Mouse (Mus musculus): Measurements from ENCODE around the gene Swi5. TPM values are rescaled to one million over a fixed set of nuclear protein-coding genes. Genes with fewer than 3 reads are reported as not detected.

Swi5 gene
- polyA plus RNA-seq (2016; fragmentation: Nextera tagmentation; extraction: Ambion mirVana): 380 and 382 TPM in 2 replicates

DNA sequence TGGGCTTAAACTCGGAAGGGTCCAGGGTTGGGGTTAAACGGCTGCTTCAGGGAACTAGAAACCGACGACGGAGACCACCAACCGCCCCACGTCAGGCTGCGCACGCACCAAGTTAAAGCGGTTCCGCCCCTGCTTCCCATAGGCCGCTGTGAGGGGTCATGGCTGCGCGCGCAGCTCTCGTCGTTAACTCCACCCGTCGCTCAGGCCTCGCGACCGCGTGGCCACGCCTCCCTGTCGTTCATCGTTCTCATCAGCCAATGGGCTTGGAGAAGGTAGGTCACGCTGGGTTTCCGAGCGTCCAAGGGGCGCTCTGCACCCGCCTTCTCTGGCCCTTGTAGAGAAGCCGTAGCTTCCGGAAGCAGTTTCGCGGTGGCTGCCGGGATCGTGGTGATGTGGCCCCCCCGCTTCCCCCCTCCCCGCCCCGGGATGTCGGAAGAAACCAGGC lies at the start of gene Swi5:
Swi5 (minus strand) TSS at position 153 of the 445 bp plus-strand sequence.
- Histone ChIP-seq H3K9me3 (replicated peaks) (no peaks in the 10 kb centered on the region), H3K27me3 (no peaks in the 10 kb centered on the region), H3K4me3 (peak within 1 kb of the TSS; percentile 93), H3K36me3 (peaks cover 27% of the 10 kb centered on the region), H3K9ac (peak within 1 kb of the TSS; percentile 95), H3K27ac (peak within 1 kb of the TSS; percentile 79), H3K4me1 (peaks cover 20% of the 10 kb centered on the region), H3K4me2 (replicated peaks) (peak within 1 kb of the TSS; percentile 96)
- peak; percentile 99 for ATAC-seq (ENCODE audit: low FRiP score)
- WGBS: under 1% methylated on average over 40 of the region's 41 CpGs

DNA sequence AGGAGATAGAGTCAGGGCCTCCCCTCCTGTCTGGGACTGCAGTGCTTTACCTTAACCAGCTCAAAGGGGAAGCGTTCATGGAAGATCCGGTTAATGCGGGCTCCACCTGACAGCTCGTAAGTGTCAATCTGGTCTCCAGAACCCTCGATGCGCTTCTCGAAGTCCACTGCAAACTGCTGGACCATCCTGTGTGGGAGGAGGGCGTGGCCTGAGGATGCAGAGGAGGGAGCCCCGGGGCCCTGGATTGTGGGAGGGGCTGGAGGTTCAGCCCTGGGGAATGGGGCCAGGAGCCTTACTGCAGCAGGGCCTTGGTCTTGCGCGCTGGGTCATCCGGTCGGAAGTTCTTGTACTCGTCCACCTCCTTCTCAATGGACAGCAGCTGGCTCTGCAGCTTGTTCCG lies 48.0 kb upstream of the Swi5 start:
- 56% methylated on average over 15 of the region's 15 CpGs for WGBS
- ATAC-seq (ENCODE audit: low FRiP score): no peak
- Histone ChIP-seq H3K27ac (no peak overlapping the region), H3K9me3 (replicated peaks) (no peaks in the 10 kb centered on the region), H3K4me1 (no peaks in the 10 kb centered on the region), H3K27me3 (peaks cover 19% of the 10 kb centered on the region; the same call in 1 of the 2 replicates), H3K36me3 (peaks cover 48% of the 10 kb centered on the region), H3K4me3 (no peak overlapping the region), H3K9ac (no peak overlapping the region), H3K4me2 (replicated peaks) (no peak overlapping the region)

- Histone ChIP-seq H3K9me3 (replicated peaks) (no peaks in the 10 kb centered on the region), H3K4me3 (no peak overlapping the region), H3K4me2 (replicated peaks) (no peak overlapping the region), H3K27me3 (peaks cover 15% of the 10 kb centered on the region; the same call in 1 of the 2 replicates), H3K36me3 (peaks cover 27% of the 10 kb centered on the region), H3K9ac (no peak overlapping the region), H3K4me1 (peaks cover 10% of the 10 kb centered on the region), H3K27ac (no peak overlapping the region)
- no peak for ATAC-seq (ENCODE audit: low FRiP score)
- WGBS: 86% methylated on average over 5 of the region's 5 CpGs
These were observed 44.3 kb upstream of the Swi5 start for GRCm38 (mm10) chr2:32332159-32332558.

GRCm38 (mm10) chr2:32329531-32329930 lies 41.7 kb upstream of the Swi5 start:
- H3K27me3 ChIP-seq: peaks cover 2% of the 10 kb centered on the region; the same call in 1 of the 2 replicates
- no peak overlapping the region for H3K4me2 ChIP-seq (replicated peaks)
- H3K4me3 ChIP-seq: no peak overlapping the region
- 37% methylated on average over 6 of the region's 6 CpGs for WGBS
- H3K36me3 ChIP-seq: peaks cover 12% of the 10 kb centered on the region
- H3K27ac ChIP-seq: peak overlapping the region; percentile 53; the same call in 1 of the 2 replicates
- H3K4me1 ChIP-seq: peaks cover 10% of the 10 kb centered on the region
- ATAC-seq (ENCODE audit: low FRiP score): no peak
- H3K9ac ChIP-seq: no peak overlapping the region
- H3K9me3 ChIP-seq (replicated peaks): no peaks in the 10 kb centered on the region

DNA sequence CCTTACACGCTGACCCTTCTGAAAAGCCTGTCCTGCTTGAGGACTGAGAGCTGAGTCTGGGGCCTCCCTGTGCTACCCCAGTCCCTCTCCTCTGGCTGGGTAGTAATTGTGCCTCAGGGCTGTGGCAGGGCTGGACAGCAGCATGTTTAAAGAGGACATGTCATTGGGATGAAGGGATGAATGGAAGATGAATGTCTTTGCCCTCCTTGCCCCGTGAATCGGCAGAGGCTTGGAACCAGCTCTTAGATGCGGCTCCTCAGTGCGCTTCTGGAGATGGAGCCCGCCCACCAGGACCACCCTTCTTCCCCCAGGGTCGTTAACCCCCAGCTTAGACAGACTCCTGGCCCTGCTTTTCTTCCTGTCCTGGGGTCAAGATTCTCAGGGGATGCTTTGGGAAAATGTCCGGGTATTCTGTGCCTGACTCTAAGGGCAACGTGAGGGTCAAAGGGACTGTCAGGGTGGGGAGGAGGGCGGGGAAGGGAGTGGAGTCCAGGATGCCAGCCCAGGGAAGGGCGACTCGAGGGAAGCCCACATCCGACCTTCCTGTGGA lies 41.1 kb upstream of the Swi5 start:
- Histone ChIP-seq H3K4me3 (no peak overlapping the region), H3K4me1 (peaks cover 10% of the 10 kb centered on the region), H3K27me3 (no peaks in the 10 kb centered on the region; the same call in 1 of the 2 replicates), H3K4me2 (replicated peaks) (no peak overlapping the region), H3K27ac (0 out of 2 replicates have a peak overlapping the region, but pooled peaks have one; percentile 23), H3K9ac (0 out of 2 replicates have a peak overlapping the region, but pooled peaks have one; percentile 19), H3K9me3 (replicated peaks) (no peaks in the 10 kb centered on the region), H3K36me3 (peaks cover 9% of the 10 kb centered on the region)
- ATAC-seq (ENCODE audit: low FRiP score): no peak
- 17% methylated on average over 13 of the region's 13 CpGs for whole genome bisulfite sequencing

- Histone ChIP-seq H3K36me3 (peaks cover 9% of the 10 kb centered on the region), H3K9ac (no peak overlapping the region), H3K4me2 (replicated peaks) (no peak overlapping the region), H3K27me3 (no peaks in the 10 kb centered on the region; the same call in 1 of the 2 replicates), H3K4me3 (no peak overlapping the region), H3K27ac (no peak overlapping the region), H3K9me3 (replicated peaks) (no peaks in the 10 kb centered on the region), H3K4me1 (peaks cover 23% of the 10 kb centered on the region)
- ATAC-seq (ENCODE audit: low FRiP score): no peak
- WGBS: 89% methylated on average over 4 of the region's 4 CpGs
These were observed 39.3 kb upstream of the Swi5 start for GRCm38 (mm10) chr2:32327200-32327599.

DNA sequence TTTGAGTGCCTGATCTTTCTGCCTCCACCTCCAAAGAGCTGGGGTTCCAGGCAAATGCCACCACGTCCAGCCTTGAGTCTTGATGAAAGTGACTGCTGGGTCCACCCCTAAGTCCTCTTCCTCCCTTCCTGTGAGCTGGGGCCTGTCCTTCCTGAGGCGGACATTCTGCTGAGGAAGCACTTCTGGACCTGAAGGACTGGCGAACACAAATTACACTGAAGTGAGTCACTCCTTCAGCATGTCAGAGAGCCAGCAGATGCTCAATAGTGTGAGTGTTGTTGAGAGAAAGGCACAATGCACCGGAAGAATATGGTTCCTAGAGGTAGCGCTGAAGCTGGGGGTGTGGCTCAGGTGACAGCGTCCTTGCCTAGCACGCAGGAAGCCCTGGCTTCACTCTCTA lies 37.5 kb upstream of the Swi5 start:
- no peak overlapping the region for H3K4me2 ChIP-seq (replicated peaks)
- peaks cover 34% of the 10 kb centered on the region for H3K4me1 ChIP-seq
- no peak overlapping the region for H3K4me3 ChIP-seq
- ATAC-seq (ENCODE audit: low FRiP score): no peak
- peaks cover 4% of the 10 kb centered on the region; the same call in 1 of the 2 replicates for H3K36me3 ChIP-seq
- WGBS: 73% methylated on average over 7 of the region's 7 CpGs
- no peaks in the 10 kb centered on the region for H3K9me3 ChIP-seq (replicated peaks)
- H3K27me3 ChIP-seq: no peaks in the 10 kb centered on the region
- no peak overlapping the region for H3K9ac ChIP-seq
- no peak overlapping the region for H3K27ac ChIP-seq

DNA sequence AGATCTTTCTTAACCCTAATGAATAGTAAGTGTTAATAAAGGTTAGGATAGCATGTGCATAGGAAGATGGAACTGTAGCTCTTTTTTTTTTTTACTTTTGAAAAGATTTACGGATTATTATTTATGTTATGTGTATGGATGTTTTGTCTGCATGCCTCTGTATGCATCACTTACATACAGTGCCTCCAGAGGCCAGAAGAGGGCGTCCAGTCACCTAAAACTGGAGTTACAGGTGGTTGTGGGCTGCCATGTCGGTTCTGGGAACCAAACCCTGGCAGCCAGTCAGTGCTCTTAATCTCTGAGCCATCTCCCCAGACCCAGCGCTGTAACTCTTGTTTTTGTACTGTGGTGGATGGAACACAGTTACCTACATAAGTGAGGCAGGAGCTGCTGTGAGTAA lies 36.4 kb upstream of the Swi5 start:
- no peak overlapping the region for H3K9ac ChIP-seq
- WGBS: 65% methylated on average over 4 of the region's 4 CpGs
- no peak for ATAC-seq (ENCODE audit: low FRiP score)

DNA sequence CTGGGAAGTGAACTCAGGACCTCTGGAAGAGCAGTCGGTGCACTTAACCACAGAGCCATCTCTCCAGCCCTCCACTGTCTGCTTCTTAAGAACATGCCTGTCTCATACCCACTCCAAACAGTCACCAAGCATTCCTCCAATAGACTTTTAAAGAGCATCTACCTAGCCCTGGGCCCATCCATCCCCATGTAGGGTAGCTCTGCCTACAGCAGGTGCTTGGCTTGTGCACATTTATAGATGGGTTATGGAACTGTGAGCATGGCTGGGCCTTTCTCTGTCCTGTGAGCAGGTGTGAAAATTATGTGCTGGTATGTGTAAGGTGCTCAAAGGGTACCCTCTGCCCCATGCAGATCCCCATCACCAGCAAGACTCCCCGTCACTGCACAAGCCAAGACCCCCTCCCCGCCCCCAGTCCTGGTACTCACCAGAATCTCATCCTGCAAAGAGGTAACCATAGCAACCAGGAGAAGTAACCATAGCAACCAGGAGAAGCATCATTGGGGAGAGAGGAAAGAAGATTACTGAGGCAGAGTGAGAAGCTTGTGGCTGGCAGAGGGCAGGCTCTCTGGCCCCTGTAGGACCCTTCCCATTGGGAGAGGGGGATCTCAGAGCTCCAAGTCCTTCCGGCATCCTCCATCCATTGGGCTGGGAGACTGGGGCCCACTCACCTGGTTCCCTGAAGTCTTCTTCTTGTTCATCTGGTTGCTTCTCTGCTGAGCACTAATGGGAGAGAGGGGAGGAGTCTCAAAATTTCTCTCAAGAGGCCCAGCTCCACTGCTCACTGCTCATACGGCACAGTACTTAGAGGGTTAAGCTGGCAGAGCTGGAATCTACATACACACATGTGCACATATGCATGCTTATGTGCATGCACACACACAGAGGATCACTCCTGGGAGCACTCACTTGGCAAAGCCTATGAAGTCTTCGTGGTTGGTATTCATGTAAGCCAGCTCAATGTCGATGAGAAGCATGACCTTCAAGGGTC lies 35.2 kb upstream of the Swi5 start:
- H3K9me3 ChIP-seq (replicated peaks): no peaks in the 10 kb centered on the region
- H3K9ac ChIP-seq: 0 out of 2 replicates have a peak overlapping the region, but pooled peaks have one; percentile 14
- peak overlapping the region; percentile 32 for H3K4me2 ChIP-seq (replicated peaks)
- 66% methylated on average over 7 of the region's 7 CpGs for WGBS
- H3K36me3 ChIP-seq: peaks cover 4% of the 10 kb centered on the region; the same call in 1 of the 2 replicates
- H3K27me3 ChIP-seq: peaks cover 8% of the 10 kb centered on the region
- ATAC-seq (ENCODE audit: low FRiP score): peak; percentile 77
- peak overlapping the region; percentile 85 for H3K27ac ChIP-seq
- H3K4me3 ChIP-seq: no peak overlapping the region
- peaks cover 42% of the 10 kb centered on the region for H3K4me1 ChIP-seq

More for the DNA sequence above, 36.4 kb upstream of the Swi5 start:
- Histone ChIP-seq H3K36me3 (peaks cover 4% of the 10 kb centered on the region; the same call in 1 of the 2 replicates), H3K4me1 (peaks cover 42% of the 10 kb centered on the region), H3K9me3 (replicated peaks) (no peaks in the 10 kb centered on the region), H3K27ac (no peak overlapping the region), H3K27me3 (no peaks in the 10 kb centered on the region), H3K4me2 (replicated peaks) (no peak overlapping the region), H3K4me3 (no peak overlapping the region)

DNA sequence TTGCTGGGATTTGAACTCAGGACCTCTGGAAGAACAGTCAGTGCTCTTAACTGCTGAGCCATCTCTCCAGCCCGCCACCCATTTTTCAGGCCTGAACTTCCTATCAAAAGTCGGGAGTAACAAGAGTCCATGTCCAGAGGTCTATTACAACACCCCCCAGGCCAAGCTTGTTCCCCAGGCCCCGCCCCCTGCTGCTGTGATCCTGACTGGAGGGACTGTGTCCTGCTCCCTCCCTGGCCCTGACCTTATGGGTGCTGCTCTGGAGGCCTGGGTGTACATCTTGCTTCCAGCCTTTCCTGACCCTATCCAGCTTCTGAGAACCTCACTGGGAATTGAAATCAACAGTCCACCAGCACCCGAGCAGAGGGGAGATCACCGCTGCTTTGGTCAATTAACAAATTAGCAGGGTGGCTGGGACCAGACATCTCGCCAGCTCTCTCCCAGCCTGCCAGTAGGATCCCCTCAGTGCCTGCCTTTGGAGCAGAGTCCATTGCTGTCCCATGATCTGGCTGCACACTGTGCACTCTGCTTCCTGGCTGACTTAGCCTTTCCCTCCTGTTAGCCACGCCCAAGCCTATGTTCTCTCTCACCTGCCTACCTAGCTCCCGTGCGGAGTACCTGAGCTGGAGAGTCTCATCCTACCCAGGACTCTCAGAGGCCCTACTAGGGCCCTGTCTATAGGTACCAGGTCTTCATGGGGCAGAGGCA lies 33.9 kb upstream of the Swi5 start:
- H3K36me3 ChIP-seq: peaks cover 4% of the 10 kb centered on the region; the same call in 1 of the 2 replicates
- H3K4me2 ChIP-seq (replicated peaks): no peak overlapping the region
- no peak overlapping the region for H3K9ac ChIP-seq
- H3K27ac ChIP-seq: peak overlapping the region; percentile 85; the same call in 1 of the 2 replicates
- peaks cover 54% of the 10 kb centered on the region for H3K4me1 ChIP-seq
- H3K27me3 ChIP-seq: peaks cover 21% of the 10 kb centered on the region
- no peaks in the 10 kb centered on the region for H3K9me3 ChIP-seq (replicated peaks)
- WGBS: 76% methylated on average over 9 of the region's 9 CpGs
- ATAC-seq (ENCODE audit: low FRiP score): no peak
- H3K4me3 ChIP-seq: no peak overlapping the region

DNA sequence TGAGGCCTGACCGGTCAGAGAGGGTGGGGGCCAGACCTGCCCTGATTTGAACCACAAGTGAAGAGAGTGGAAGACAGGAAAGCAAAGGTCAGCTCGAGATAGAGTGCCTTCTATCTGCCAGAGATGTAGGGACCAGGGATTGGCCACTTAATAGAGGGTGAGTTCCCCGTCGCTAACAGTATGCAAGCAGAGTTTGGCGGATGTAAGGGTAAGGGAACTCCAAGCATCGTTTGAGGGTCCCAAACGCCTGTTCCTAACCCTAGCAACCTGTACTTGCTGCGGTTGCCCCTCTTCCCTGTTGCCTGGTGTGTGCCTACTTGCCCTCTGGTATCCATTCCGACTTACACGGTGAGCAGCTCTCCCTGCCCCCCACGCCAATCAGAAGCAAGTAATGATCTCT lies 32.8 kb upstream of the Swi5 start:
- Histone ChIP-seq H3K9me3 (replicated peaks) (no peaks in the 10 kb centered on the region), H3K36me3 (peaks cover 4% of the 10 kb centered on the region; the same call in 1 of the 2 replicates), H3K4me1 (peaks cover 62% of the 10 kb centered on the region), H3K9ac (no peak overlapping the region), H3K4me3 (no peak overlapping the region), H3K27ac (peak overlapping the region; percentile 87; the same call in 1 of the 2 replicates), H3K4me2 (replicated peaks) (no peak overlapping the region), H3K27me3 (peaks cover 25% of the 10 kb centered on the region)
- 61% methylated on average over 11 of the region's 11 CpGs for WGBS
- no peak for ATAC-seq (ENCODE audit: low FRiP score)

All from hindbrain, embryonic 12.5 days (tissue).